Mouse (Mus musculus) hindbrain, embryonic 11.5 days (tissue): ENCODE results near the gene Ajuba. TPM values are rescaled to one million over a fixed set of nuclear protein-coding genes. Genes with fewer than 3 reads are reported as not detected.

Source experiments
- ATAC-seq: fragments of 200-750 bp; cut with Nextera tagmentation; 2 replicates; pipeline ENCODE4 v1.8.0; 2017; ENCODE audit warnings: mild to moderate bottlenecking, moderate TSS enrichment, moderate library complexity; ENCODE audit not compliant: low FRiP score
- DNase-seq: peaks from one replicate; pipeline ENCODE4 v3.0.0-alpha.2; 2015; ENCODE audit warnings: low spot score
- H3K27ac ChIP-seq: fragments of 300-500 bp; sonication (generic); 2 replicates; pipeline ENCODE4 v1.5.1; 2014; ENCODE audit warnings: mild to moderate bottlenecking, low read depth, low read length
- H3K27me3 ChIP-seq: fragments of 300-500 bp; sonication (generic); 2 replicates; pipeline ENCODE4 v1.6.1; 2014; ENCODE audit warnings: mild to moderate bottlenecking, low read length, moderate library complexity, mixed read lengths; ENCODE audit not compliant: control insufficient read depth, insufficient read depth
- H3K36me3 ChIP-seq: fragments of 300-500 bp; sonication (generic); 2 replicates; pipeline ENCODE4 v1.6.1; 2014; ENCODE audit warnings: mild to moderate bottlenecking, low read length, moderate library complexity, mixed read lengths; ENCODE audit not compliant: control insufficient read depth, insufficient read depth
- H3K4me1 ChIP-seq: fragments of 300-500 bp; sonication (generic); replicated peaks from 2 replicates; pipeline ENCODE4 v1.6.1; 2014; ENCODE audit warnings: low read length, mixed read lengths; ENCODE audit not compliant: control insufficient read depth, insufficient read depth
- H3K4me2 ChIP-seq: fragments of 300-500 bp; sonication (generic); replicated peaks from 2 replicates; pipeline ENCODE4 v1.6.1; 2014; ENCODE audit warnings: mild to moderate bottlenecking, low read depth, low read length
- H3K4me3 ChIP-seq: fragments of 300-500 bp; sonication (generic); 2 replicates; pipeline ENCODE4 v1.5.1; 2014; ENCODE audit warnings: low read depth, low read length
- H3K9ac ChIP-seq: fragments of 300-500 bp; sonication (generic); 2 replicates; pipeline ENCODE4 v1.6.1; 2014; ENCODE audit warnings: low read depth, low read length
- H3K9me3 ChIP-seq: fragments of 300-500 bp; sonication (generic); 2 replicates; pipeline ENCODE4 v1.6.1; 2016; ENCODE audit warnings: low read length; ENCODE audit not compliant: control insufficient read depth
- WGBS: fragments of 180-500 bp; shearing (Covaris S2); extraction: QIAGEN DNeasy Blood & Tissue Kit; methylation state at CpG from one replicate; pipeline ENCODE4 v1.1.7; 2014; 5-methylcytosine and 5-hydroxymethylcytosine counted together
- polyA plus RNA-seq: library from polyadenylated mRNA; unstranded; fragments of >200 nt; fragmentation: Nextera tagmentation; extraction: Ambion mirVana; gene quantifications from 2 replicates; pipeline ENCODE4 v1.2.1, GENCODE M21; 2014

Ajuba gene
- polyA plus RNA-seq, 1 experiment from 2014 or later = 29.4 TPM

- Histone ChIP-seq H3K36me3 (peaks cover 2% of the 10 kb centered on the region; the same call in 1 of the 2 replicates), H3K9me3 (no peaks in the 10 kb centered on the region), H3K27ac (no peak overlapping the region), H3K9ac (no peak overlapping the region), H3K27me3 (no peaks in the 10 kb centered on the region), H3K4me1 (peaks cover 23% of the 10 kb centered on the region), H3K4me3 (no peak overlapping the region), H3K4me2 (no peak overlapping the region)
- ATAC-seq = no peak
- WGBS = 59% methylated on average over 17 of the region's 17 CpGs
- peak; percentile 37 for DNase-seq
Measured at GRCm38 (mm10) chr14:54569451-54570392, 7.6 kb downstream of the Ajuba start.

- H3K9ac ChIP-seq = no peak overlapping the region
- whole genome bisulfite sequencing = 78% methylated on average over 15 of the region's 15 CpGs
- H3K4me1 ChIP-seq = peaks cover 16% of the 10 kb centered on the region
- ATAC-seq (no peak), DNase-seq (peak; percentile 88)
- no peak overlapping the region for H3K4me3 ChIP-seq
- H3K27me3 ChIP-seq = no peaks in the 10 kb centered on the region
- H3K36me3 ChIP-seq = peaks cover 2% of the 10 kb centered on the region; the same call in 1 of the 2 replicates
- no peaks in the 10 kb centered on the region for H3K9me3 ChIP-seq
- no peak overlapping the region for H3K4me2 ChIP-seq
- H3K27ac ChIP-seq = no peak overlapping the region
Measured at GRCm38 (mm10) chr14:54568694-54569414, 8.5 kb downstream of the Ajuba start.

GRCm38 (mm10) chr14:54560527-54561242, 16.7 kb downstream of the Ajuba start:
- Histone ChIP-seq H3K4me1 (no peaks in the 10 kb centered on the region), H3K36me3 (no peaks in the 10 kb centered on the region), H3K27ac (no peak overlapping the region), H3K27me3 (no peaks in the 10 kb centered on the region), H3K9me3 (no peaks in the 10 kb centered on the region), H3K9ac (no peak overlapping the region), H3K4me3 (no peak overlapping the region), H3K4me2 (no peak overlapping the region)
- WGBS = 87% methylated on average over 14 of the region's 14 CpGs
- no peak for ATAC-seq
- DNase-seq = no peak

GRCm38 (mm10) chr14:54557330-54557729, 20.0 kb downstream of the Ajuba start:
- Histone ChIP-seq H3K4me3 (no peak overlapping the region), H3K4me2 (no peak overlapping the region), H3K9ac (no peak overlapping the region), H3K4me1 (0 out of 2 replicates have a peak, but pooled peaks cover 3% of the 10 kb centered on the region), H3K27me3 (no peaks in the 10 kb centered on the region), H3K27ac (no peak overlapping the region), H3K9me3 (no peaks in the 10 kb centered on the region), H3K36me3 (no peaks in the 10 kb centered on the region)
- DNase-seq (no peak), ATAC-seq (no peak)
- WGBS = 82% methylated on average over 8 of the region's 8 CpGs

GRCm38 (mm10) chr14:54553975-54554769, 23.2 kb downstream of the Ajuba start, which contains the start of gene Haus4:
TSS of gene Haus4 (minus strand) at chr14:54554616.
- Histone ChIP-seq H3K9me3 (no peaks in the 10 kb centered on the region), H3K27me3 (no peaks in the 10 kb centered on the region), H3K4me2 (peak within 1 kb of the TSS; percentile 89), H3K9ac (peak within 1 kb of the TSS; percentile 72), H3K27ac (peak within 1 kb of the TSS; percentile 84), H3K4me1 (0 out of 2 replicates have a peak, but pooled peaks cover 3% of the 10 kb centered on the region), H3K4me3 (peak within 1 kb of the TSS; percentile 62), H3K36me3 (no peaks in the 10 kb centered on the region)
- DNase-seq = peak; percentile 91
- peak; percentile 96 for ATAC-seq
- WGBS = under 1% methylated on average over 76 of the region's 76 CpGs

GRCm38 (mm10) chr14:54553454-54553974, 23.8 kb downstream of the Ajuba start:
- 6% methylated on average over 21 of the region's 21 CpGs for WGBS
- peak overlapping the region; percentile 84; the same call in 1 of the 2 replicates for H3K27ac ChIP-seq
- peak; percentile 52 for DNase-seq
- ATAC-seq = no peak
- H3K9me3 ChIP-seq = no peaks in the 10 kb centered on the region
- no peaks in the 10 kb centered on the region for H3K27me3 ChIP-seq
- peak overlapping the region; percentile 72 for H3K9ac ChIP-seq
- H3K36me3 ChIP-seq = no peaks in the 10 kb centered on the region
- peak overlapping the region; percentile 89 for H3K4me2 ChIP-seq
- 0 out of 2 replicates have a peak, but pooled peaks cover 3% of the 10 kb centered on the region for H3K4me1 ChIP-seq
- H3K4me3 ChIP-seq = peak overlapping the region; percentile 62

GRCm38 (mm10) chr14:54544703-54545102, 32.7 kb downstream of the Ajuba start:
- Histone ChIP-seq H3K4me1 (no peaks in the 10 kb centered on the region), H3K4me3 (no peak overlapping the region), H3K27ac (no peak overlapping the region), H3K36me3 (0 out of 2 replicates have a peak, but pooled peaks cover 2% of the 10 kb centered on the region), H3K9ac (no peak overlapping the region), H3K27me3 (no peaks in the 10 kb centered on the region), H3K4me2 (no peak overlapping the region), H3K9me3 (no peaks in the 10 kb centered on the region)
- WGBS = 95% methylated on average over 5 of the region's 5 CpGs
- ATAC-seq (no peak), DNase-seq (no peak)
